7 mouse cellular contexts compared by ENCODE assay signal in the genomic region with DNA sequence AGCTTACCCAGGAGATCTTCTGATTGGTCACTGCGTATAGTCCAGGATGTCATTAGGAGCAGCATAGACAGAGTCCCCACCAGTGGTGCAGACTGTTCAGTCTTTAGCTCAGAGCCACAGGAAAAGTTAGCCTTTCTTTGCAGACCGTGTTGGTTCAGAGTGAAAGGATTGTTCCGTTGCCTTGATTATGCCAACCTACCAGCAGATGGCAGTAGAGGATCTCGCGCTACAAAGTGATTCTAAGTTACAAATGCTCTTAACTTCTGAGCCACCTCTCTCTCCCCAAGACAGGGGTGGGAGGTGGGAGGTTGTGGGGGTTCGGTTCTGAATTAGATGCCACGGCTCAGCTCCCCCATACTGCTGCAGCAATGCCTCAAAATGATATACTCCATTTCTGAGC. TPM values are rescaled to one million over a fixed set of nuclear protein-coding genes. Genes with fewer than 3 reads are reported as not detected.
DNase-seq lines count a peak whose midpoint lies in the region; ATAC-seq and TF ChIP-seq lines count a peak whose summit lies in the region.

No protein-coding gene starts in this region.

- no peak overlapping the region for H3K27ac ChIP-seq in embryonic facial prominence, embryonic 11.5 days (replicated peaks; ENCODE audit: low read depth, low read length)
- H3K27ac ChIP-seq in lung, postnatal 0 days (ENCODE audit: low read length): no peak overlapping the region

- no peaks in the 10 kb centered on the region for H3K36me3 ChIP-seq in embryonic facial prominence, embryonic 11.5 days (replicated peaks; ENCODE audit: control insufficient read depth, insufficient read depth, low read depth, low read length)
- no peaks in the 10 kb centered on the region for H3K36me3 ChIP-seq in lung, postnatal 0 days (ENCODE audit: insufficient read depth, low read length)

- H3K4me3 ChIP-seq in embryonic facial prominence, embryonic 11.5 days (ENCODE audit: low read depth, low read length): no peak overlapping the region
- no peak overlapping the region for H3K4me3 ChIP-seq in lung, postnatal 0 days (ENCODE audit: low read depth, low read length)

- no peak overlapping the region for H3K4me2 ChIP-seq in embryonic facial prominence, embryonic 11.5 days (ENCODE audit: low read depth, low read length)
- H3K4me2 ChIP-seq in lung, postnatal 0 days (replicated peaks; ENCODE audit: low read depth, low read length): no peak overlapping the region

- H3K4me1 ChIP-seq in embryonic facial prominence, embryonic 11.5 days (ENCODE audit: control insufficient read depth, insufficient read depth, low read length): no peaks in the 10 kb centered on the region
- no peaks in the 10 kb centered on the region for H3K4me1 ChIP-seq in lung, postnatal 0 days (ENCODE audit: insufficient read depth, low read depth, low read length)

- ATAC-seq in embryonic facial prominence, embryonic 11.5 days (replicated peaks; ENCODE audit: insufficient number of reproducible peaks, low FRiP score, low TSS enrichment, low read depth): no peak
- ATAC-seq in lung, postnatal 0 days: no peak; the same call in 1 of the 2 replicates

- H3K9me3 ChIP-seq in embryonic facial prominence, embryonic 11.5 days (replicated peaks; ENCODE audit: control insufficient read depth, low read length): no peaks in the 10 kb centered on the region
- H3K9me3 ChIP-seq in lung, postnatal 0 days (ENCODE audit: low read length): no peaks in the 10 kb centered on the region

- intact Hi-C loops in heart, postnatal 10 days (cut with DNase I): loop anchor here (1.0 to 5.0 kb wide), 3 partner anchors 129 to 530 kb away; no protein-coding TSS in a partner anchor

- no peak overlapping the region for H3K9ac ChIP-seq in embryonic facial prominence, embryonic 11.5 days (replicated peaks; ENCODE audit: low read length)
- no peak overlapping the region for H3K9ac ChIP-seq in lung, postnatal 0 days (replicated peaks; ENCODE audit: low read depth)

- H3K27me3 ChIP-seq in embryonic facial prominence, embryonic 11.5 days (ENCODE audit: control insufficient read depth, insufficient read depth, low read length): no peaks in the 10 kb centered on the region
- H3K27me3 ChIP-seq in lung, postnatal 0 days (replicated peaks; ENCODE audit: insufficient read depth, low read length): no peaks in the 10 kb centered on the region

- peak; percentile 97 for TF ChIP-seq CTCF in lung, postnatal 0 days (IDR thresholded peaks at IDR 0.05)

- peak; percentile 45 for DNase-seq in MEL-GATA-1-ER (ENCODE audit: extremely low read depth, low read depth)
- DNase-seq in adrenal gland, postnatal 36 days: peak; percentile 46 to 64
- peak; percentile 83 for DNase-seq in embryonic facial prominence, embryonic 11.5 days (ENCODE audit: low spot score)
- DNase-seq in heart, postnatal 10 days: peak; percentile 70 to 79
- peak; percentile 71 for DNase-seq in layer of hippocampus, adult 11-12 months (ENCODE audit: low spot score)
- peak; percentile 86 for DNase-seq in lung, postnatal 0 days (ENCODE audit: low spot score)
- DNase-seq in right cerebral cortex, adult 2 months (ENCODE audit: low spot score in 2 of 2): peak; percentile 79 to 80

- WGBS in embryonic facial prominence, embryonic 11.5 days: 7% methylated on average over 7 of the region's 7 CpGs
- 4% methylated on average over 7 of the region's 7 CpGs for WGBS in lung, postnatal 0 days

- TF ChIP-seq EP300 in lung, postnatal 0 days (IDR thresholded peaks at IDR 0.05): no peak

RNA-seq across cellular contexts. Expression of a gene that starts 27.2 kb away (rescaled TPM):
- 10 to 100 TPM; 21.3 to 25.9 TPM for total RNA-seq in adrenal gland, postnatal 36 days (2021)
- polyA plus RNA-seq in embryonic facial prominence, embryonic 11.5 days (2014; fragmentation: Nextera tagmentation; extraction: Ambion mirVana): 13.8 and 14.3 TPM in 2 replicates
- 10 to 100 TPM; 17.3 to 18.6 TPM for total RNA-seq in heart, postnatal 10 days (2021)
- polyA plus RNA-seq in lung, postnatal 0 days (2015; fragmentation: Nextera tagmentation; extraction: Ambion mirVana): 15.8 and 17.8 TPM in 2 replicates

RNA-seq across cellular contexts. Expression of a gene that starts 58.2 kb away (rescaled TPM):
- total RNA-seq in adrenal gland, postnatal 36 days (2021): 1 to 10 TPM; 1.5 to 1.7 TPM
- polyA plus RNA-seq in embryonic facial prominence, embryonic 11.5 days (2014; fragmentation: Nextera tagmentation; extraction: Ambion mirVana): not detected in 2 replicates
- total RNA-seq in heart, postnatal 10 days (2021): under 1 TPM in 1 of 2 experiments, not detected in 1; 0.22 TPM
- polyA plus RNA-seq in lung, postnatal 0 days (2015; fragmentation: Nextera tagmentation; extraction: Ambion mirVana): not detected in 2 replicates
